Mouse (Mus musculus) stomach, postnatal 0 days (tissue): ENCODE measurements around the gene Bace2. TPM values are rescaled to one million over a fixed set of nuclear protein-coding genes. Genes with fewer than 3 reads are reported as not detected.

ENCODE experiments used
- ATAC-seq: fragments of 200-750 bp; cut with Nextera tagmentation; 2 replicates; pipeline ENCODE4 v1.8.0; 2017; ENCODE audit not compliant: low FRiP score, low TSS enrichment
- DNase-seq: peaks from one replicate; pipeline ENCODE4 v3.0.0-alpha.2; 2016; ENCODE audit warnings: low spot score
- H3K27ac ChIP-seq: fragments of 300-500 bp; sonication (generic); replicated peaks from 2 replicates; pipeline ENCODE4 v1.5.1; 2014; ENCODE audit warnings: mild to moderate bottlenecking, control low read depth
- H3K27me3 ChIP-seq: fragments of 300-500 bp; sonication (generic); 2 replicates; pipeline ENCODE4 v1.6.1; 2014; ENCODE audit warnings: low read length; ENCODE audit not compliant: control insufficient read depth, insufficient read depth
- H3K36me3 ChIP-seq: fragments of 300-500 bp; sonication (generic); 2 replicates; pipeline ENCODE4 v1.6.1; 2014; ENCODE audit warnings: low read length, mixed read lengths; ENCODE audit not compliant: control insufficient read depth, insufficient read depth
- H3K4me1 ChIP-seq: fragments of 300-500 bp; sonication (generic); replicated peaks from 2 replicates; pipeline ENCODE4 v1.6.1; 2014; ENCODE audit warnings: antibody characterized with exemption; ENCODE audit not compliant: control insufficient read depth, insufficient read depth
- H3K4me2 ChIP-seq: fragments of 300-500 bp; sonication (generic); replicated peaks from 2 replicates; pipeline ENCODE4 v1.6.1; 2014; ENCODE audit warnings: low read depth, mild to moderate bottlenecking, control low read depth, moderate library complexity
- H3K4me3 ChIP-seq: fragments of 300-500 bp; sonication (generic); 2 replicates; pipeline ENCODE4 v1.5.1; 2014; ENCODE audit warnings: low read depth, low read length, control low read depth
- H3K9ac ChIP-seq: fragments of 300-500 bp; sonication (generic); 2 replicates; pipeline ENCODE4 v1.6.1; 2014; ENCODE audit warnings: mild to moderate bottlenecking, low read length, control low read depth, mixed read lengths
- H3K9me3 ChIP-seq: fragments of 300-500 bp; sonication (generic); 2 replicates; pipeline ENCODE4 v1.6.1; 2016; ENCODE audit warnings: low read length; ENCODE audit not compliant: control insufficient read depth
- CTCF ChIP-seq: IDR thresholded peaks from 2 replicates; pipeline ENCODE4 v1.5.1; 2016; ENCODE audit warnings: antibody characterized with exemption, low read depth, mild to moderate bottlenecking, moderate library complexity
- EP300 ChIP-seq: optimal IDR thresholded peaks from 2 replicates; pipeline ENCODE3; 2016; ENCODE audit warnings: antibody characterized with exemption
- WGBS: fragments of 180-500 bp; shearing (Covaris S2); extraction: QIAGEN DNeasy Blood & Tissue Kit; methylation state at CpG from one replicate; pipeline ENCODE4 v1.1.7; 2014; 5-methylcytosine and 5-hydroxymethylcytosine counted together
- polyA plus RNA-seq: library from polyadenylated mRNA; unstranded; fragments of >200 nt; fragmentation: Nextera tagmentation; extraction: Ambion mirVana; gene quantifications from 2 replicates; pipeline ENCODE4 v1.2.1, GENCODE M21; 2015

Gene Bace2
- polyA plus RNA-seq, 1 experiment from 2014 or later = 205 TPM

- peak; percentile 84 for TF ChIP-seq CTCF
- no peak for TF ChIP-seq EP300
- no peak overlapping the region for H3K4me2 ChIP-seq
- ATAC-seq = peak; percentile 91
These were observed 61.5 kb downstream of the Bace2 start for GRCm38 (mm10) chr16:97417896-97418542.

GRCm38 (mm10) chr16:97418749-97419453, 62.4 kb downstream of the Bace2 start:
- no peak overlapping the region for H3K4me2 ChIP-seq
- 76% methylated on average over 6 of the region's 6 CpGs for WGBS
- ATAC-seq = no peak
- no peaks in the 10 kb centered on the region; the same call in 1 of the 2 replicates for H3K36me3 ChIP-seq
- no peak for DNase-seq
- no peaks in the 10 kb centered on the region for H3K9me3 ChIP-seq
- H3K4me3 ChIP-seq = no peak overlapping the region
- TF ChIP-seq CTCF = no peak
- H3K9ac ChIP-seq = no peak overlapping the region
- no peak overlapping the region for H3K27ac ChIP-seq
- H3K4me1 ChIP-seq = no peaks in the 10 kb centered on the region
- no peaks in the 10 kb centered on the region for H3K27me3 ChIP-seq

More at GRCm38 (mm10) chr16:97417896-97418542, 61.5 kb downstream of the Bace2 start:
- Histone ChIP-seq H3K4me3 (no peak overlapping the region), H3K4me1 (no peaks in the 10 kb centered on the region), H3K27me3 (no peaks in the 10 kb centered on the region), H3K9ac (no peak overlapping the region), H3K27ac (no peak overlapping the region), H3K9me3 (no peaks in the 10 kb centered on the region), H3K36me3 (no peaks in the 10 kb centered on the region; the same call in 1 of the 2 replicates)
- WGBS = 10% methylated on average over 4 of the region's 4 CpGs
- peak; percentile 83 for DNase-seq

- no peaks in the 10 kb centered on the region for H3K36me3 ChIP-seq
- H3K4me2 ChIP-seq = no peak overlapping the region
- TF ChIP-seq CTCF (no peak), EP300 (no peak)
- WGBS = 84% methylated on average over 6 of the region's 6 CpGs
- H3K9me3 ChIP-seq = no peaks in the 10 kb centered on the region
- H3K4me3 ChIP-seq = no peak overlapping the region
- H3K9ac ChIP-seq = no peak overlapping the region
- DNase-seq (no peak), ATAC-seq (no peak)
- no peak overlapping the region for H3K27ac ChIP-seq
- no peaks in the 10 kb centered on the region for H3K27me3 ChIP-seq
- H3K4me1 ChIP-seq = no peaks in the 10 kb centered on the region
These were observed 65.1 kb downstream of the Bace2 start for GRCm38 (mm10) chr16:97421671-97422070.

GRCm38 (mm10) chr16:97423627-97424026, 67.1 kb downstream of the Bace2 start:
- Histone ChIP-seq H3K27ac (no peak overlapping the region), H3K9ac (no peak overlapping the region), H3K4me1 (no peaks in the 10 kb centered on the region), H3K9me3 (no peaks in the 10 kb centered on the region), H3K4me3 (no peak overlapping the region), H3K4me2 (no peak overlapping the region), H3K27me3 (no peaks in the 10 kb centered on the region), H3K36me3 (no peaks in the 10 kb centered on the region)
- ATAC-seq (no peak; the same call in 1 of the 2 replicates), DNase-seq (no peak)
- TF ChIP-seq EP300 (no peak), CTCF (no peak)
- 48% methylated on average over 1 of the region's 1 CpGs for WGBS

- no peak overlapping the region for H3K9ac ChIP-seq
- DNase-seq (no peak), ATAC-seq (no peak)
- 75% methylated on average over 3 of the region's 3 CpGs for WGBS
- no peak overlapping the region for H3K4me3 ChIP-seq
- H3K4me1 ChIP-seq = no peaks in the 10 kb centered on the region
- H3K36me3 ChIP-seq = no peaks in the 10 kb centered on the region
- no peak overlapping the region for H3K27ac ChIP-seq
- no peaks in the 10 kb centered on the region for H3K9me3 ChIP-seq
- no peaks in the 10 kb centered on the region for H3K27me3 ChIP-seq
- TF ChIP-seq EP300 (no peak), CTCF (no peak)
- H3K4me2 ChIP-seq = no peak overlapping the region
These were observed 71.5 kb downstream of the Bace2 start for GRCm38 (mm10) chr16:97428026-97428425.

GRCm38 (mm10) chr16:97430091-97430490, 73.5 kb downstream of the Bace2 start:
- Histone ChIP-seq H3K4me1 (no peaks in the 10 kb centered on the region), H3K36me3 (no peaks in the 10 kb centered on the region), H3K27ac (no peak overlapping the region), H3K4me2 (no peak overlapping the region), H3K4me3 (no peak overlapping the region), H3K9me3 (no peaks in the 10 kb centered on the region), H3K27me3 (no peaks in the 10 kb centered on the region), H3K9ac (no peak overlapping the region)
- ATAC-seq (no peak), DNase-seq (no peak)
- TF ChIP-seq EP300 (no peak), CTCF (no peak)
- 96% methylated on average over 4 of the region's 4 CpGs for WGBS
